In genomic region chr1:134048759-134049158, GRCm38 (mm10) we compare ENCODE assay signal across 9 mouse cellular contexts. TPM values are rescaled to one million over a fixed set of nuclear protein-coding genes. Genes with fewer than 3 reads are reported as not detected.
DNase-seq lines count a peak whose midpoint lies in the region; ATAC-seq and TF ChIP-seq lines count a peak whose summit lies in the region.
"Had no signal": no experiment of that assay in that cellular context is flagged by ENCODE, and none has a peak within 500 bp of the region (broad histone marks: within the 10 kb centered on the region; RNA-seq: fewer than 3 reads in every experiment).

No protein-coding gene starts in this region.

- no peak overlapping the region for H3K4me3 ChIP-seq in forebrain, embryonic 16.5 days (replicated peaks; ENCODE audit: low read length)
- no peak overlapping the region for H3K4me3 ChIP-seq in hindbrain, postnatal 0 days (ENCODE audit: low read length)
- H3K4me3 ChIP-seq in small intestine, adult 2 months (ENCODE audit: low read depth, low read length), result no peak overlapping the region
- H3K4me3 ChIP-seq: embryonic facial prominence, embryonic 13.5 days had no signal

- 3% methylated on average over 5 of the region's 5 CpGs for WGBS in forebrain, embryonic 16.5 days
- 5% methylated on average over 5 of the region's 5 CpGs for WGBS in hindbrain, postnatal 0 days
- 3% methylated on average over 5 of the region's 5 CpGs for WGBS in small intestine, adult 2 months

- no peak for TF ChIP-seq POLR2A in small intestine, adult 2 months (IDR thresholded peaks at IDR 0.05; ENCODE audit: low read depth, low read length)

- H3K27ac ChIP-seq in forebrain, embryonic 16.5 days (ENCODE audit: low read length), result no peak overlapping the region
- no peak overlapping the region for H3K27ac ChIP-seq in hindbrain, postnatal 0 days
- no peak overlapping the region for H3K27ac ChIP-seq in small intestine, adult 2 months (ENCODE audit: insufficient read depth, low read depth, low read length)
- H3K27ac ChIP-seq: embryonic facial prominence, embryonic 13.5 days had no signal

- H3K4me1 ChIP-seq in forebrain, embryonic 16.5 days (replicated peaks; ENCODE audit: control insufficient read depth, insufficient read depth, low read length), result peaks cover 5% of the 10 kb centered on the region; the same call in 1 of the 2 replicates
- H3K4me1 ChIP-seq in hindbrain, postnatal 0 days (ENCODE audit: insufficient read depth, low read length), result peaks cover 4% of the 10 kb centered on the region; the same call in 1 of the 2 replicates
- peaks cover 4% of the 10 kb centered on the region; the same call in 1 of the 2 replicates for H3K4me1 ChIP-seq in small intestine, adult 2 months (ENCODE audit: control insufficient read depth, insufficient read depth, insufficient read length, low read length)

- TF ChIP-seq CTCF in hindbrain, postnatal 0 days (IDR thresholded peaks at IDR 0.05; ENCODE audit: low read depth), result peak; percentile 99
- peak; percentile 76; the same call in 1 of the 2 replicates for TF ChIP-seq CTCF in small intestine, adult 2 months (IDR thresholded peaks at IDR 0.05; ENCODE audit: extremely low read depth, insufficient read length, insufficient replicate concordance, low read depth, low read length)

- no peak overlapping the region for H3K4me2 ChIP-seq in forebrain, embryonic 16.5 days (ENCODE audit: low read length)
- H3K4me2 ChIP-seq in hindbrain, postnatal 0 days (ENCODE audit: low read depth, low read length), result no peak overlapping the region
- H3K4me2 ChIP-seq: embryonic facial prominence, embryonic 13.5 days had no signal

- no peak overlapping the region for H3K9ac ChIP-seq in forebrain, embryonic 16.5 days (replicated peaks; ENCODE audit: low read depth, low read length)
- H3K9ac ChIP-seq in hindbrain, postnatal 0 days (replicated peaks; ENCODE audit: low read length), result no peak overlapping the region
- H3K9ac ChIP-seq: embryonic facial prominence, embryonic 13.5 days had no signal

- no peaks in the 10 kb centered on the region for H3K36me3 ChIP-seq in forebrain, embryonic 16.5 days (ENCODE audit: control insufficient read depth, insufficient read depth)
- no peaks in the 10 kb centered on the region for H3K36me3 ChIP-seq in hindbrain, postnatal 0 days (ENCODE audit: insufficient read depth, low read length)
- H3K36me3 ChIP-seq in small intestine, adult 2 months (ENCODE audit: control insufficient read depth, insufficient read depth, low read length), result no peaks in the 10 kb centered on the region
- H3K36me3 ChIP-seq: embryonic facial prominence, embryonic 13.5 days had no signal

- ATAC-seq in forebrain, embryonic 16.5 days, result peak; percentile 75
- peak; percentile 68 for ATAC-seq in hindbrain, postnatal 0 days

- intact Hi-C loops in left cerebral cortex, postnatal 36 days (cut with DNase I), result loop anchor here (1.0 to 5.0 kb wide), 3 partner anchors 137 to 416 kb away; no protein-coding TSS in a partner anchor

- H3K27me3 ChIP-seq in forebrain, embryonic 16.5 days (replicated peaks; ENCODE audit: control insufficient read depth, insufficient read depth, low read length), result no peaks in the 10 kb centered on the region
- H3K27me3 ChIP-seq in hindbrain, postnatal 0 days (ENCODE audit: insufficient read depth, low read length), result no peaks in the 10 kb centered on the region
- H3K27me3 ChIP-seq in small intestine, adult 2 months (ENCODE audit: control insufficient read depth, insufficient read depth, low read length), result no peaks in the 10 kb centered on the region
- H3K27me3 ChIP-seq: embryonic facial prominence, embryonic 13.5 days had no signal

- DNase-seq in ovary, postnatal 14 days (ENCODE audit: low spot score), result peak; percentile 71
- no peak for DNase-seq in ovary, adult 18-20 months (ENCODE audit: low spot score)
- peak; percentile 81 for DNase-seq in cerebellum, adult 18-20 months
- peak; percentile 94 for DNase-seq in hindbrain, postnatal 0 days (ENCODE audit: low spot score)
- DNase-seq in left cerebral cortex, postnatal 36 days (ENCODE audit: low spot score in 2 of 2), result peak; percentile 68 to 77
- peak; percentile 82 for DNase-seq in mesoderm, embryonic 11.5 days (ENCODE audit: low read depth, low spot score)

- no peaks in the 10 kb centered on the region for H3K9me3 ChIP-seq in forebrain, embryonic 16.5 days (ENCODE audit: control insufficient read depth, low read length)
- H3K9me3 ChIP-seq in hindbrain, postnatal 0 days (ENCODE audit: low read length), result no peaks in the 10 kb centered on the region
- H3K9me3 ChIP-seq: embryonic facial prominence, embryonic 13.5 days had no signal

RNA-seq across cellular contexts. Expression of gene Fmod, which starts 11.7 kb away (rescaled TPM):
- polyA plus RNA-seq in forebrain, embryonic 16.5 days (2015; fragmentation: Nextera tagmentation; extraction: Ambion mirVana), result 7.8 and 12.6 TPM in 2 replicates
- total RNA-seq in hindbrain, postnatal 0 days (2014; rRNA removed), result 10.6 and 16.3 TPM in 2 replicates
- polyA plus RNA-seq in hindbrain, postnatal 0 days (2015; fragmentation: Nextera tagmentation; extraction: Ambion mirVana), result 17.0 and 21.8 TPM in 2 replicates
- 10 to 100 TPM; 12.7 to 22.2 TPM for total RNA-seq in left cerebral cortex, postnatal 36 days (2021)
- polyA plus RNA-seq in small intestine, adult 2 months (2012; rRNA removed), result 0.48 and 0.86 TPM in 2 replicates

RNA-seq across cellular contexts. Expression of gene Btg2, which starts 30.2 kb away (rescaled TPM):
- polyA plus RNA-seq in forebrain, embryonic 16.5 days (2015; fragmentation: Nextera tagmentation; extraction: Ambion mirVana), result 56.0 and 66.4 TPM in 2 replicates
- total RNA-seq in hindbrain, postnatal 0 days (2014; rRNA removed), result 11.2 and 26.1 TPM in 2 replicates
- polyA plus RNA-seq in hindbrain, postnatal 0 days (2015; fragmentation: Nextera tagmentation; extraction: Ambion mirVana), result 13.2 and 14.8 TPM in 2 replicates
- total RNA-seq in left cerebral cortex, postnatal 36 days (2021), result 10 to 100 TPM; 12.4 to 44.2 TPM
- 18.0 and 73.7 TPM in 2 replicates for polyA plus RNA-seq in small intestine, adult 2 months (2012; rRNA removed)
